Mouse (Mus musculus): ENCODE data around the gene Plk5. TPM values are rescaled to one million over a fixed set of nuclear protein-coding genes. Genes with fewer than 3 reads are reported as not detected.
A peak's percentile ranks its signal among the peaks of the same experiment; 100 is the strongest.

Gene Plk5
- total and polyA plus RNA-seq, 2 experiments from 2014 or later: 12.5 to 17.5 TPM

DNA sequence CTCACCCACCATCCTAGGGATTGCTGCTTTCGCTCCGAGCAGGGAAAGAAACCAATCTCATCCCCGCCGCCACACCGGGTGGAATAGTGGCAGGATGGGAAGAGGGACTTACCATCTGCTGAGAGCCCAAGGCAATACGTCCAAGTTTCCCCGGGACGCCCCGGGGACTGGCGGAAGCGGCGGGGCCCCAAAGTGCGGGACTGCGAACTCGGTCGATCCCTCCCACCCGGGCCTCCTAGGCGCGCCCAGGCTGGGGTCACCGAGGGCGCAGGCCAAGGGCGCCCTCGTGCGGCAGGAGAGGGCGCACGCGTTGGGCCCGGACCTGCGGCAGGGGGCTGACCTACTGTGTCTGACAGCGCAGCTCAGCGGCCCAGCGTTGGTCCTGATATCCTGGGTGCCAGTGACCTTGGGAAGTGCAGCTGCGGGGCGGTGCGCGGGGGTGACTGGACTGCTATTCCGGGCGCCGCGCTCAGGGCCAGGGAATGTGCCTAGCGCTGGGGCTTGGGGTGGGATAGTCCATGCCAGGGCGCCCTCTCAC is 7.9 kb upstream of the Plk5 start, which contains the start of gene Adamtsl5:
Gene Adamtsl5, minus strand, starts transcription at position 169 of the 538 bp plus-strand sequence.
- 0 out of 2 replicates have a peak, but pooled peaks cover 2% of the 10 kb centered on the region for H3K4me1 ChIP-seq (ENCODE audit: insufficient read depth, low read length)
- no peak within 1 kb of the TSS for H3K9ac ChIP-seq (replicated peaks; ENCODE audit: low read length, poor library complexity, severe bottlenecking)
- no peak within 1 kb of the TSS for H3K27ac ChIP-seq (ENCODE audit: low read depth, low read length)
- no peaks in the 10 kb centered on the region for H3K36me3 ChIP-seq (ENCODE audit: insufficient read depth, low read length)
- peaks cover 80% of the 10 kb centered on the region for H3K27me3 ChIP-seq (ENCODE audit: insufficient read depth, low read length)
- DNase-seq (ENCODE audit: low spot score) (no peak), ATAC-seq (ENCODE audit: low FRiP score) (no peak)
- 0 out of 2 replicates have a peak within 1 kb of the TSS, but pooled peaks have one; percentile 20 for H3K4me2 ChIP-seq (ENCODE audit: low read depth, low read length, poor library complexity, severe bottlenecking)
- no peaks in the 10 kb centered on the region for H3K9me3 ChIP-seq (ENCODE audit: low read length)
- peak; percentile 56 for TF ChIP-seq CTCF (IDR thresholded peaks at IDR 0.05)
- under 1% methylated on average over 37 of the region's 42 CpGs for WGBS
- H3K4me3 ChIP-seq (ENCODE audit: low read depth, low read length): peak within 1 kb of the TSS; percentile 13; the same call in 1 of the 2 replicates

DNA sequence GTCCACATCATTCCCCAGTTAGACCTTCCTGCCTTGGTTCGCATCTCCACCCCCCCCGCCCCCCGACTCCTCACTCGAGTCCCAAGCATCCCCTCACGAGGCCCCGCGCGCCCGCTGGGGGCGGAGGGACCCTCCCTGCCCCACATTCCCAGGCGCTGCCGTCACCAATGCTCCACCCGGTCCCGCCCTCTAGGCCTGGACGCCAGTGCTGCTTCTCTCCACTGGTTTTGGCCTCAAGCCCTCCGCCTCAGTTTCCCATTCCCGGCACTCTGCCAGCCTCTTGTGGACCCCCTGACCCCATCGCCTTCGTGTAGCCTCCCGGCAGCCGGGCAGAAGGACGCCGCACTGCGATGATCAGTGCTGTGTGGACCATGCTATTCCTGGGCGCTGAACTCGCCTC is 7.3 kb upstream of the Plk5 start:
- Histone ChIP-seq H3K4me2 (ENCODE audit: low read depth, low read length, poor library complexity, severe bottlenecking) (no peak overlapping the region), H3K4me1 (ENCODE audit: insufficient read depth, low read length) (no peaks in the 10 kb centered on the region)
- 15% methylated on average over 26 of the region's 26 CpGs for WGBS

DNA sequence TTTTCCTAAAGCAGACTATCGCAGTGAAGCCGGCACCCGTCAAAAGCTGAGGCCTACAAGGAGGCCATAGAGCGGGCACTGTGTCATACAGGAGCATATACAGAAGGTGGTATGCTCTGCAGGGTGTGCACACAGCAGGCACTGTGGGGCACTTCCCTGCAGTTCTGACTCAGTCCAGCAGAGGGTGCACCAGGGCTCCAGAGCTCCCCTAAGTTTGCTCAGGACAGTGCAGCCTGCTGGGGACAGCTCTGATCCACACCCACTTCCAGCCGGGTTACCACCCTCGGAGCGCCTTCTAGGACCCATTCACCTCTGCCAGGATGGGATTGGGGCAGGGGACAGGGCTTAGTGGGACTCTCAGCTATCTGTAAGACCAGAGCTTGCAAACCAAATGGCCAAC is 6.0 kb upstream of the Plk5 start:
- DNase-seq (ENCODE audit: low spot score) (peak; percentile 65), ATAC-seq (ENCODE audit: low FRiP score) (peak; percentile 64)
- Histone ChIP-seq H3K4me2 (ENCODE audit: low read depth, low read length, poor library complexity, severe bottlenecking) (no peak overlapping the region), H3K36me3 (ENCODE audit: insufficient read depth, low read length) (no peaks in the 10 kb centered on the region), H3K9ac (replicated peaks; ENCODE audit: low read length, poor library complexity, severe bottlenecking) (no peak overlapping the region), H3K4me1 (ENCODE audit: insufficient read depth, low read length) (no peaks in the 10 kb centered on the region), H3K27me3 (ENCODE audit: insufficient read depth, low read length) (peaks cover 72% of the 10 kb centered on the region), H3K27ac (ENCODE audit: low read depth, low read length) (no peak overlapping the region), H3K9me3 (ENCODE audit: low read length) (no peaks in the 10 kb centered on the region), H3K4me3 (ENCODE audit: low read depth, low read length) (no peak overlapping the region)
- peak; percentile 90 for TF ChIP-seq CTCF (IDR thresholded peaks at IDR 0.05)
- WGBS: under 1% methylated on average over 7 of the region's 7 CpGs

More for the DNA sequence above, 7.3 kb upstream of the Plk5 start:
- peaks cover 75% of the 10 kb centered on the region for H3K27me3 ChIP-seq (ENCODE audit: insufficient read depth, low read length)
- H3K9me3 ChIP-seq (ENCODE audit: low read length): no peaks in the 10 kb centered on the region
- TF ChIP-seq CTCF (IDR thresholded peaks at IDR 0.05): no peak
- no peak overlapping the region for H3K4me3 ChIP-seq (ENCODE audit: low read depth, low read length)
- ATAC-seq (ENCODE audit: low FRiP score) (no peak), DNase-seq (ENCODE audit: low spot score) (no peak)
- no peak overlapping the region for H3K9ac ChIP-seq (replicated peaks; ENCODE audit: low read length, poor library complexity, severe bottlenecking)
- H3K36me3 ChIP-seq (ENCODE audit: insufficient read depth, low read length): no peaks in the 10 kb centered on the region
- H3K27ac ChIP-seq (ENCODE audit: low read depth, low read length): no peak overlapping the region

DNA sequence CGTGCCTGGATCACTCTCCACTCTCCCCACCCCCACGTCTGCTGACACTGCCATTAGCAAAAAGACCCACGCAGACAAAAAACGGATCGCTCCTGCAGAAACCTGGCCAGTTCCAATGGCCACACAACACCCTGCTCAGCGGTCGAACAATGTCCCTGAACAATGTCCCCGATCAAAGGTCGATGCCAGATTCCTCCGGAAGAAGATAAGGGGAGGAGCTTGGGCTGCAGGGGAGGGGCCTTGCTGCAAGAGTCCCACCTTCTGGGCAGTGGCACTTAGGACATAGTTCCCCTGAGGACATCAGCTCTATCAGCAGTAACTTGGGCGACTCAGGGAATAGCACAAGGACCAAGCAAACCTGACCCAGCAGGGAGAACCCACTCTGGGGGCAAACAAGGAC is 4.4 kb upstream of the Plk5 start:
- Histone ChIP-seq H3K4me2 (ENCODE audit: low read depth, low read length, poor library complexity, severe bottlenecking) (no peak overlapping the region), H3K4me1 (ENCODE audit: insufficient read depth, low read length) (peaks cover 6% of the 10 kb centered on the region; the same call in 1 of the 2 replicates), H3K4me3 (ENCODE audit: low read depth, low read length) (no peak overlapping the region), H3K9ac (replicated peaks; ENCODE audit: low read length, poor library complexity, severe bottlenecking) (no peak overlapping the region), H3K9me3 (ENCODE audit: low read length) (no peaks in the 10 kb centered on the region), H3K27me3 (ENCODE audit: insufficient read depth, low read length) (peaks cover 79% of the 10 kb centered on the region), H3K27ac (ENCODE audit: low read depth, low read length) (no peak overlapping the region), H3K36me3 (ENCODE audit: insufficient read depth, low read length) (no peaks in the 10 kb centered on the region)
- DNase-seq (ENCODE audit: low spot score) (no peak), ATAC-seq (ENCODE audit: low FRiP score) (no peak)
- 24% methylated on average over 11 of the region's 11 CpGs for WGBS
- no peak for TF ChIP-seq CTCF (IDR thresholded peaks at IDR 0.05)

DNA sequence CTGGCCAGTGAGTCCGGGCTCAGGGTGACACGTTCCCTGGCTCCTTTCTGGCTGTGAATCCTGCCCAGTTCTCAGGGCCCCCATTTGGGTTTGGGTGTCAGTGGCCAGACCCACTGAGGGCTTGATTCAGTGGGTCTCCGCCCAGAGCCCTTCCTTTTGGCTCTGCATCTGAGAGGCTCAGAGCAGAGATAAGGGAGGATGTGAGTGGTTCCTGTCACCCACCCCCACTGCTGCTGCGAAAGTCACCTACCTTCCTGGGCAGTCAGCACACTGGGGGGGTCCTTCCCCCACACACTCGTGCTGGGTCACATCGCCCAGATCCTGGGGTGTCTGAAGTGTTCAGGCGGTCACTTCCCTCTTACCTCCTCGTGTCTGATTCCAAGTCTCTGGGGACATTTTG is 3.5 kb upstream of the Plk5 start:
- Histone ChIP-seq H3K9ac (replicated peaks; ENCODE audit: low read length, poor library complexity, severe bottlenecking) (no peak overlapping the region), H3K36me3 (ENCODE audit: insufficient read depth, low read length) (no peaks in the 10 kb centered on the region), H3K27me3 (ENCODE audit: insufficient read depth, low read length) (peaks cover 81% of the 10 kb centered on the region), H3K4me2 (ENCODE audit: low read depth, low read length, poor library complexity, severe bottlenecking) (no peak overlapping the region), H3K27ac (ENCODE audit: low read depth, low read length) (no peak overlapping the region), H3K4me1 (ENCODE audit: insufficient read depth, low read length) (peaks cover 8% of the 10 kb centered on the region; the same call in 1 of the 2 replicates), H3K4me3 (ENCODE audit: low read depth, low read length) (no peak overlapping the region), H3K9me3 (ENCODE audit: low read length) (no peaks in the 10 kb centered on the region)
- 73% methylated on average over 8 of the region's 8 CpGs for WGBS
- DNase-seq (ENCODE audit: low spot score) (no peak), ATAC-seq (ENCODE audit: low FRiP score) (no peak)
- TF ChIP-seq CTCF (IDR thresholded peaks at IDR 0.05): no peak

DNA sequence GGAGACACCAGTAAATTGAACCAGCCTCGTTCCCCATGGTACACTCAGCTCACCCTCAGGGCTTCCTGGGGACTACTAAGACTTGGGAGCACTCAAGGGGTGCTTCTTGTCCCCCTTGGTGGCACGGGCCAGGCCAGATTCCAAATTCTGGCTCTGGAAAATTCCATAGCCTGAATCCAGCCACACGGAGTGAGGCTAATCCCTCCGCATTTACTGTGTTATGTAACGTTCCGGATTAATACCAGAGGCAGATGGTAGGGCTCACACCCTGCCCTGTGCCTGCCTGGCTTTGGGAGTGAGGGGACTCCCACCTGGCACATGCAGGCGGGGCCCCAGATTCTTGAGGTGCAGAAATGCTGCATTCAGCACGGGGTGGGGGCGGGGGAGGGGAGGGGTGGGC is 828 bp upstream of the Plk5 start:
- TF ChIP-seq CTCF (IDR thresholded peaks at IDR 0.05): no peak
- Histone ChIP-seq H3K9me3 (ENCODE audit: low read length) (no peaks in the 10 kb centered on the region), H3K27ac (ENCODE audit: low read depth, low read length) (no peak overlapping the region), H3K27me3 (ENCODE audit: insufficient read depth, low read length) (peaks cover 59% of the 10 kb centered on the region), H3K9ac (replicated peaks; ENCODE audit: low read length, poor library complexity, severe bottlenecking) (0 out of 2 replicates have a peak overlapping the region, but pooled peaks have one; percentile 62), H3K4me3 (ENCODE audit: low read depth, low read length) (no peak overlapping the region), H3K4me2 (ENCODE audit: low read depth, low read length, poor library complexity, severe bottlenecking) (peak overlapping the region; percentile 82), H3K36me3 (ENCODE audit: insufficient read depth, low read length) (no peaks in the 10 kb centered on the region), H3K4me1 (ENCODE audit: insufficient read depth, low read length) (peaks cover 8% of the 10 kb centered on the region; the same call in 1 of the 2 replicates)
- WGBS: 6% methylated on average over 9 of the region's 9 CpGs
- ATAC-seq (ENCODE audit: low FRiP score) (no peak), DNase-seq (ENCODE audit: low spot score) (no peak)

Measured in midbrain, postnatal 0 days (tissue).